Mouse (Mus musculus) B cell, adult 2 months (primary cell): ENCODE data around the gene Dnmt3a.

Experiments
- DNase-seq, 2 experiments: peaks; one replicate each; pipeline ENCODE4 v3.0.0; 2022

Dnmt3a gene

GRCm38 (mm10) chr12:3787541-3787940 is 18.3 kb upstream of the Dnmt3a start:
- DNase-seq = no peak

GRCm38 (mm10) chr12:3788421-3789051 is 17.3 kb upstream of the Dnmt3a start:
- DNase-seq = no peak

- DNase-seq = no peak
Measured at GRCm38 (mm10) chr12:3789626-3790185, 16.1 kb upstream of the Dnmt3a start.

- DNase-seq = peak in 1 of 2 experiments; percentile 13
Measured at GRCm38 (mm10) chr12:3791257-3791656, 14.6 kb upstream of the Dnmt3a start.

- peak; percentile 96 to 97 for DNase-seq
Measured at GRCm38 (mm10) chr12:3791732-3792131, 14.1 kb upstream of the Dnmt3a start.

GRCm38 (mm10) chr12:3792248-3792647 is 13.6 kb upstream of the Dnmt3a start:
- no peak for DNase-seq

GRCm38 (mm10) chr12:3795569-3795968 is 10.2 kb upstream of the Dnmt3a start:
- DNase-seq = no peak

GRCm38 (mm10) chr12:3799551-3799950 is 6.3 kb upstream of the Dnmt3a start:
- no peak for DNase-seq

- DNase-seq = peak; percentile 90
Measured at GRCm38 (mm10) chr12:3806271-3806684, 471 bp downstream of the Dnmt3a start.

GRCm38 (mm10) chr12:3806703-3807547 is 1.1 kb downstream of the Dnmt3a start:
- peak; percentile 35 to 49 for DNase-seq

- DNase-seq = peak; percentile 51 to 60
Measured at GRCm38 (mm10) chr12:3807548-3808395, 2.0 kb downstream of the Dnmt3a start.

GRCm38 (mm10) chr12:3808396-3808981 is 2.7 kb downstream of the Dnmt3a start:
- peak; percentile 14 to 23 for DNase-seq

GRCm38 (mm10) chr12:3809520-3810180 is 3.8 kb downstream of the Dnmt3a start:
- DNase-seq = no peak

- DNase-seq = no peak
Measured at GRCm38 (mm10) chr12:3810455-3810854, 4.6 kb downstream of the Dnmt3a start.

GRCm38 (mm10) chr12:3811596-3811995 is 5.8 kb downstream of the Dnmt3a start:
- DNase-seq = no peak

- no peak for DNase-seq
Measured at GRCm38 (mm10) chr12:3812251-3812650, 6.4 kb downstream of the Dnmt3a start.

- DNase-seq = no peak
Measured at GRCm38 (mm10) chr12:3813138-3813537, 7.3 kb downstream of the Dnmt3a start.

- DNase-seq = no peak
Measured at GRCm38 (mm10) chr12:3815386-3815785, 9.6 kb downstream of the Dnmt3a start.

- DNase-seq = no peak
Measured at GRCm38 (mm10) chr12:3817033-3817432, 11.2 kb downstream of the Dnmt3a start.

GRCm38 (mm10) chr12:3817566-3817965 is 11.8 kb downstream of the Dnmt3a start:
- no peak for DNase-seq

GRCm38 (mm10) chr12:3819899-3820298 is 14.1 kb downstream of the Dnmt3a start:
- DNase-seq = no peak

- no peak for DNase-seq
Measured at GRCm38 (mm10) chr12:3823408-3823807, 17.6 kb downstream of the Dnmt3a start.
